Mouse (Mus musculus) embryo, embryonic 10 days (tissue): ENCODE data around the gene Mob1b.
"Not testable (repeated sequence)": the region's sequence is repeated elsewhere in the genome, so short reads cannot be mapped to it uniquely, and the experiment has no call there.

Experiments used
- DNase-seq: peaks from one replicate; pipeline ENCODE4 v3.0.0-alpha.2; 2015; ENCODE audit warnings: low spot score

The Mob1b gene

GRCm38 (mm10) chr5:88702041-88702440, 18.6 kb upstream of the Mob1b start:
- no peak for DNase-seq

GRCm38 (mm10) chr5:88703551-88703950, 17.1 kb upstream of the Mob1b start:
- DNase-seq = no peak

- DNase-seq = no peak
Observed at GRCm38 (mm10) chr5:88711128-88711527, 9.5 kb upstream of the Mob1b start.

- DNase-seq = peak; percentile 49
Observed at GRCm38 (mm10) chr5:88711618-88712224, 8.9 kb upstream of the Mob1b start.

- no peak for DNase-seq
Observed at GRCm38 (mm10) chr5:88712328-88712727, 8.3 kb upstream of the Mob1b start.

- DNase-seq = no peak
Observed at GRCm38 (mm10) chr5:88716983-88717382, 3.7 kb upstream of the Mob1b start.

GRCm38 (mm10) chr5:88721003-88721475, 384 bp downstream of the Mob1b start:
- DNase-seq = peak; percentile 25

- peak; percentile 36 for DNase-seq
Observed at GRCm38 (mm10) chr5:88721565-88722212, 1.0 kb downstream of the Mob1b start.

GRCm38 (mm10) chr5:88722213-88722600, 1.6 kb downstream of the Mob1b start:
- DNase-seq = no peak

GRCm38 (mm10) chr5:88724030-88724429, 3.4 kb downstream of the Mob1b start:
- no peak for DNase-seq

- no peak for DNase-seq
Observed at GRCm38 (mm10) chr5:88727593-88728144, 7.0 kb downstream of the Mob1b start.

GRCm38 (mm10) chr5:88734786-88735185, 14.1 kb downstream of the Mob1b start:
- no peak for DNase-seq

GRCm38 (mm10) chr5:88741065-88741464, 20.4 kb downstream of the Mob1b start:
- not testable (repeated sequence) for DNase-seq

- DNase-seq = no peak
Observed at GRCm38 (mm10) chr5:88747774-88748173, 27.1 kb downstream of the Mob1b start.

GRCm38 (mm10) chr5:88753199-88753598, 32.5 kb downstream of the Mob1b start:
- no peak for DNase-seq

GRCm38 (mm10) chr5:88762611-88763010, 42.0 kb downstream of the Mob1b start:
- DNase-seq = no peak

GRCm38 (mm10) chr5:88764430-88764986, 43.9 kb downstream of the Mob1b start:
- no peak for DNase-seq

GRCm38 (mm10) chr5:88764987-88765481, 44.4 kb downstream of the Mob1b start, which contains the start of gene Dck:
TSS of gene Dck (plus strand) at chr5:88764996.
- peak; percentile 98 for DNase-seq

- DNase-seq = no peak
Observed at GRCm38 (mm10) chr5:88765587-88765986, 44.9 kb downstream of the Mob1b start.

GRCm38 (mm10) chr5:88766121-88766520, 45.5 kb downstream of the Mob1b start:
- DNase-seq = no peak

- no peak for DNase-seq
Observed at GRCm38 (mm10) chr5:88766863-88767262, 46.2 kb downstream of the Mob1b start.

- DNase-seq = no peak
Observed at GRCm38 (mm10) chr5:88768201-88768600, 47.5 kb downstream of the Mob1b start.
